In genomic region chr1:73363549-73364299, GRCm38 (mm10) we compare ENCODE assay signal across 9 mouse cellular contexts.
DNase-seq lines count a peak whose midpoint lies in the region; ATAC-seq and TF ChIP-seq lines count a peak whose summit lies in the region.
"Had no signal": no experiment of that assay in that cellular context is flagged by ENCODE, and none has a peak within 500 bp of the region (broad histone marks: within the 10 kb centered on the region; RNA-seq: fewer than 3 reads in every experiment).

No protein-coding gene starts in this region.

- H3K27me3 ChIP-seq in hindbrain, postnatal 0 days (ENCODE audit: insufficient read depth, low read length) = no peaks in the 10 kb centered on the region
- H3K27me3 ChIP-seq in lung, embryonic 14.5 days (ENCODE audit: insufficient read depth, low read length) = no peaks in the 10 kb centered on the region
- H3K27me3 ChIP-seq: liver, embryonic 13.5 days had no signal

- WGBS in hindbrain, postnatal 0 days = 12% methylated on average over 7 of the region's 7 CpGs
- 2% methylated on average over 7 of the region's 7 CpGs for WGBS in lung, embryonic 14.5 days

- peak; percentile 86 for ATAC-seq in hindbrain, postnatal 0 days
- ATAC-seq in lung, embryonic 14.5 days (ENCODE audit: insufficient read depth) = peak; percentile 96

- intact Hi-C loops in gastrocnemius, adult 2 months (cut with DNase I) = loop anchor here (5.0 to 10.0 kb wide), 2 partner anchors 461 to 486 kb away; no protein-coding TSS in a partner anchor

- no peak overlapping the region for H3K9ac ChIP-seq in hindbrain, postnatal 0 days (replicated peaks; ENCODE audit: low read length)
- H3K9ac ChIP-seq in lung, embryonic 14.5 days = no peak overlapping the region
- H3K9ac ChIP-seq: liver, embryonic 13.5 days had no signal

- H3K4me3 ChIP-seq in gastrocnemius, adult 2 months = peak overlapping the region; percentile 53
- H3K4me3 ChIP-seq in hindbrain, postnatal 0 days (ENCODE audit: low read length) = no peak overlapping the region
- H3K4me3 ChIP-seq in lung, embryonic 14.5 days (ENCODE audit: low read depth, low read length) = no peak overlapping the region
- H3K4me3 ChIP-seq: liver, embryonic 13.5 days had no signal

- DNase-seq in urinary bladder, postnatal 14 days (ENCODE audit: low spot score) = peak; percentile 56
- no peak for DNase-seq in urinary bladder, adult 2 months (ENCODE audit: low spot score)
- peak; percentile 38 for DNase-seq in gastrocnemius, adult 2 months
- DNase-seq in hindbrain, postnatal 0 days (ENCODE audit: low spot score) = peak; percentile 53
- DNase-seq in lung, embryonic 14.5 days = peak; percentile 95
- DNase-seq in ovary, postnatal 14 days (ENCODE audit: low spot score) = peak; percentile 25
- DNase-seq in thymus, postnatal 0 days (ENCODE audit: low spot score) = no peak
- no peak for DNase-seq in thymus, adult 18-20 months
- DNase-seq: liver, embryonic 13.5 days had no signal

- no peaks in the 10 kb centered on the region for H3K36me3 ChIP-seq in hindbrain, postnatal 0 days (ENCODE audit: insufficient read depth, low read length)
- no peaks in the 10 kb centered on the region for H3K36me3 ChIP-seq in lung, embryonic 14.5 days (ENCODE audit: insufficient read depth)
- H3K36me3 ChIP-seq: liver, embryonic 13.5 days had no signal

- peak overlapping the region; percentile 5; the same call in 1 of the 2 replicates for H3K4me2 ChIP-seq in hindbrain, postnatal 0 days (ENCODE audit: low read depth, low read length)
- H3K4me2 ChIP-seq in lung, embryonic 14.5 days = peak overlapping the region; percentile 10; the same call in 1 of the 2 replicates
- H3K4me2 ChIP-seq: liver, embryonic 13.5 days had no signal

- H3K9me3 ChIP-seq in hindbrain, postnatal 0 days (ENCODE audit: low read length) = no peaks in the 10 kb centered on the region
- H3K9me3 ChIP-seq in lung, embryonic 14.5 days (ENCODE audit: low read depth, low read length) = no peaks in the 10 kb centered on the region
- H3K9me3 ChIP-seq: liver, embryonic 13.5 days had no signal

- peak overlapping the region; percentile 76 for H3K27ac ChIP-seq in gastrocnemius, adult 2 months
- peak overlapping the region; percentile 5; the same call in 1 of the 2 replicates for H3K27ac ChIP-seq in hindbrain, postnatal 0 days
- H3K27ac ChIP-seq in lung, embryonic 14.5 days (ENCODE audit: low read depth) = peak overlapping the region; percentile 86
- H3K27ac ChIP-seq: liver, embryonic 13.5 days had no signal

- TF ChIP-seq CTCF in gastrocnemius, adult 2 months (IDR thresholded peaks at IDR 0.05) = no peak
- no peak for TF ChIP-seq CTCF in hindbrain, postnatal 0 days (IDR thresholded peaks at IDR 0.05; ENCODE audit: low read depth)
- 0 out of 2 replicates have a peak, but pooled peaks have one; percentile 5 for TF ChIP-seq CTCF in lung, embryonic 14.5 days (IDR thresholded peaks at IDR 0.05; ENCODE audit: low read depth)

- peaks cover 7% of the 10 kb centered on the region; the same call in 1 of the 2 replicates for H3K4me1 ChIP-seq in hindbrain, postnatal 0 days (ENCODE audit: insufficient read depth, low read length)
- H3K4me1 ChIP-seq in lung, embryonic 14.5 days (ENCODE audit: insufficient read depth) = peaks cover 45% of the 10 kb centered on the region

Comparison
In these comparisons a context has a peak if more than half of its experiments do, and no peak if none do; other contexts are left out.
1. DNase-seq: peak in urinary bladder, postnatal 14 days (single experiment), gastrocnemius, adult 2 months (single experiment), hindbrain, postnatal 0 days (single experiment), lung, embryonic 14.5 days (single experiment) and ovary, postnatal 14 days (single experiment); none in urinary bladder, adult 2 months (single experiment), thymus, postnatal 0 days (single experiment) and thymus, adult 18-20 months (0 of 2).
2. H3K27ac ChIP-seq: peak in every context shown above with its lines; median percentile 86 in lung, embryonic 14.5 days; 76 in gastrocnemius, adult 2 months; 5 in hindbrain, postnatal 0 days.